Mouse (Mus musculus): ENCODE measurements at regions not wholly inside any gene's neighbourhood (a gene's known extent, or its start where the extent isn't known, plus 50 kb on each side); places are given as distances from the start of the nearest gene placed in this dataset.

DNA sequence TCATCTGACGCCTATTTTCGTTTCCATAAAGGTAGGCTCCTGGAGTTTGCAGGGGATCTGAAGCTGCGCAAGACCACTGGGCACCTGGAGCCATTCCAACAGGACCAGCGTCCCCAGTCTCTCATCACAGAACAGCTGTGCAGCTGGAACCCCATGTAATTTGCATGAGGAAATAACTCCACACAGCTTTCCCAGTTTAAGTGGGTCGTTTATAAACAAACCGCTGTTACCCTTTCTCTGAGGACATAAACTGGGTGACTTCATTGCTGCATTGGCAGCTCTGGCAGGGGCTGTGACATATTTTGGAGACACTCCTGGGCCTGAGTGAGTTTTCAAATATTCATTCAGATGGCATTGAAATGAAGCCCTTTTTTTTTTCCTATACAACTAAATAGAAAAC, 145.2 kb downstream of the Tmem18 start:
- TF ChIP-seq POLR2A (IDR thresholded peaks at IDR 0.05; ENCODE audit: low read depth, low read length) (no peak), CTCF (conservative IDR thresholded peaks at IDR 0.05; ENCODE audit: insufficient read depth, insufficient read length, low read depth, low read length) (no peak)
